Mouse (Mus musculus) c-Kit-positive CD71-positive TER-119-positive erythroid progenitor cells, embryonic 14.5 days (primary cell): ENCODE measurements around the gene Tmem245.

Experiments
- DNase-seq: peaks from one replicate; pipeline ENCODE4 v3.0.0-alpha.2; 2013; ENCODE audit warnings: low spot score

The Tmem245 gene

GRCm38 (mm10) chr4:56946641-56947640, at the start of gene Tmem245:
Tmem245 (minus strand) TSS chr4:56947437.
- peak; percentile 88 for DNase-seq

GRCm38 (mm10) chr4:56993331-56993730, 46.1 kb upstream of the Tmem245 start:
- no peak for DNase-seq

DNA sequence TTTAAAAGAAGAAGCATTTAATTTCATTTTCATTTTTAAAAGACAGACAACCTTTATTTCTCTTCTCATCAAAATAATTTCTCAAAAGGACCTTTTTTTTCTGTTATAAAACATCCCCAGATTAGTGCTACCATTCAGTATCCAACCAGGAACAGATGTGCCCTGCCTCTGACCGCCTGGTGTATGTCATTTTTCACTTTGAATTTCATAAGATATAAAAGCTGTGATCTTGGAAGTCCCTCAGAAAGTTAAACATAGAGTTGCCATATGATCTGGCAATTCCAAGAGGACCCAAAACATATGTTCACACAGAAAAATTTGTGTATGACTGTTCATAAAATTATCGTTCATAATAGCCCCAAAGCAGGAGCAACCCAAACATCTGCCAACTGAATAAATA, 44.7 kb upstream of the Tmem245 start:
- DNase-seq: no peak

- DNase-seq: no peak
Observed at GRCm38 (mm10) chr4:56990215-56990584, 43.0 kb upstream of the Tmem245 start, which contains the start of gene Frrs1l. Frrs1l (minus strand) TSS chr4:56990391.

DNA sequence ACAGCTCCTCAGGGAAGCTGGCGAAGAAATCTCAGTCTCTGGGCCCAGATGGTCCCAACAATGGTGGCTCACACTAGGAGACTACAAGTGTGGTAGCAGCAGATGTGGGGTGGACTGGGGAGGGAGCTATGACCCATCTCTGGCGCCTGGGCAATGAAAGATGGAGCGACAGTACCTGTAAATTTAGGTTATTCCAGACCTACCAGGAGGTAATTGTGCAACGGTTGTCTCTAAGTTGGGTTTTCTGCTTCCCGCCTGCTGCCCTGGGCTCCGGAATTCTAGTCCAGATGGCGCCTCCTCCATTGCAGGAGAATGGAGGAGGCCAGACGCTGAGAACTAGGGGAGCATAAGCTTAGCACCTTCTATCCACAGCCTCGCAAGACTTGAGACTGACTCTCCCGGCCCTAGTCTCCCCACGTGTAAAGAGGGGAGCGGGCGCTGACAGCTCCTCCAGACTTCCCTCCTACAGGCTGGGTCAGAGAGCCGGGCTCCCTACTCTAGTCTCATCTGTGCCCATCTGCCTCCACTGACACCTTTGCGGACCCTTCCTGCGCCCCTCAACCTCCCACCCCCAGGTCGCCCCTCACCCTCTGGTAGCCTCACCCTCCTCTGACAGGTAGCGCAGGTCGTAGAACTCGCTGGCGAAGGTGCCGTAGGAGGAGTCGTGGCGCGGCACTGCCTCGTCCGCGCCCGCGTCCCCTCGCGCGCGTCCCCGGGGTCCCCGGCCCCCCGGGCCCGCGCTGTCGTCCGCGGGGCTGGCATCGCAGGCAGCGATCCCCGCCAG, 42.4 kb upstream of the Tmem245 start:
- no peak for DNase-seq

DNA sequence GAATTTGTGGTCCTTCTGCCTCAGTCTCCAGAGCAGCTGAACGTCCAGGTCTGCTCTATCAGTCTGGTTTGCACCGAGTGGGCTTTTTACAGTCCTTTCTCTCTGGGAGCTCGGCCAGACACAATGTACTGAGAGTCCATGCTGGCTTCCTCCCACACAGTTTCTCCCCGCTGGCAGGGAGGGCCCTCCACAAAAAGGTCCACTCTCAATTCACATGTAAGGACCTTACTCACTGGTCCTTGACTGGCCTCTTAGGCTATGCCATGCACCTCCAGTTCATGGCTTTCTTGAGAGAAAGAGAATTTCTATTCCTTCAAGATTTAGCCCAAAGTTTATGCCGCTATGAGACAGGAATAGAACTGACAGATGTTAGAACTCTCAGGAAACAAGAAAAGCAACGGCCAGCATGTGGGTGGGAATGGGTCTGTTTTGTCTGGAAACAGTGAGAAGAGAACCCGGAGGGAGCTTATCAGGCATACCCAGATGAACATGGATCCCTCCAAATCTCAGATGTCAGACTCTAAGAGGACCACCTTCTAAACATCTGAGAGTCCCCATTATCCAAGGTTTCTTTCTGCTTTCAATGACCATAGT, 18.4 kb upstream of the Tmem245 start:
- no peak for DNase-seq

- no peak for DNase-seq
Observed at GRCm38 (mm10) chr4:56963687-56964086, 16.4 kb upstream of the Tmem245 start.

- no peak for DNase-seq
Observed at GRCm38 (mm10) chr4:56961320-56961925, 14.2 kb upstream of the Tmem245 start.

GRCm38 (mm10) chr4:56957518-56957917, 10.3 kb upstream of the Tmem245 start:
- DNase-seq: no peak

- DNase-seq: no peak
Observed at GRCm38 (mm10) chr4:56953235-56953634, 6.0 kb upstream of the Tmem245 start.

- no peak for DNase-seq
Observed at GRCm38 (mm10) chr4:56951701-56952100, 4.5 kb upstream of the Tmem245 start.

DNA sequence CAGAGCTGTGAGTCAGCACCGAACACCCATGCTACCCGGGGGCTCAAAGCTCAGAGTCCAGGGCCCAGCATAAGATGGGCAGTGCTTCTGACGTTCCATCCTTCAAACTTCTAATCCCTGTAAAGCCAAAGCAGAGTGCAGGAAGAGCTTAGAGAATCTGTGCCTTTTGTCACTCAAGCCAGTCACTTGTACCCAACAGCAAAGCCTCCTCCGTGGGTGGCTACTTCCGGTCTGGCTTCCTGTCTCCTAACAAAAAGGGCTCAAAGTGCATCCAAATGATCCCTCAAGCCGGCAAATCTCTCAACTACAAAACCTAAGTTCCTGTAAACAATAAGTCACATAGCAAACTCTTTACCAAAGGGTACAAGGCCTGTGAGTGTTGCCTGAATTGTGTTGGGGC, 2.3 kb upstream of the Tmem245 start:
- DNase-seq: no peak

DNA sequence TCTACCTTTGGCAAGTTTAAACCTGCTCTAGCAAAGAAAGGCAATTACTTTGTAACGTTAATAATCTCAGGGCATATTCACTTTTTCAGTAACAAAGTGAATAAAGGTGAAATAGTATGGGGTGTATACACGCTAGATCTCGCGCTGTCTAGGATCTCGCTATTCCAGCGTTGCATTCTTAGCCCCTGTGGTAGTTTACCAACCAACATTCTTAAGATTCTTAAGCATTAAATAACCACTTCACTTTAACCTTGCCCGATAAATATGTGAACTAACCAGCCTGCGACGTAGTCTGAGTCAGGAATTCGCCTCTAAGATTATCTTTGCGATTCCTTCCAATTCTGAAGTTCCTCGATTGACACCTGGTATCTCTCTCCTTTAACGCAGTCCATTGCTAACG, 1.1 kb downstream of the Tmem245 start:
- peak; percentile 36 for DNase-seq

- no peak for DNase-seq
Observed at GRCm38 (mm10) chr4:56944286-56944685, 3.0 kb downstream of the Tmem245 start.

DNA sequence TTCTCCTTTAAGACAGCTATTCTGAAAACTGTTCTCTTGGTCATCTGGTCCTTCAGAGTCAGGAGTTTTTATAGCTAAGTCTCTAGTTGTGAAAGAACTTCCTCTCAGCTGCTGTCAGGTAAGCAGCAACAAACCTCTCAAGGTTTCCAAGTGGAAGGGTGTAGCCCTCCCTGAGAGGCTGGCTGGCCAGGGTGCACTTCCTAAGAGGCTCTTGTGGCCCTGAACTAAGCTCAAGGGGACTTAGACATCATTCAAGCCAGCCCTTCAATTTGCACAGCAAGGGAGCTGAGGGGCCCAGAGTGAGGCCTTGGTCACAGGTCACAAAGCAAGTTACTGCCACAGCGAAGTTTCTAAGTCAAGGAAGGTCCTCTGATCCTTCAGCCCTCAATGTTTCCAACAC, 4.0 kb downstream of the Tmem245 start:
- no peak for DNase-seq

- DNase-seq: no peak
Observed at GRCm38 (mm10) chr4:56942567-56942966, 4.7 kb downstream of the Tmem245 start.

GRCm38 (mm10) chr4:56941481-56941880, 5.8 kb downstream of the Tmem245 start:
- DNase-seq: no peak

GRCm38 (mm10) chr4:56937136-56937535, 10.1 kb downstream of the Tmem245 start:
- DNase-seq: no peak

DNA sequence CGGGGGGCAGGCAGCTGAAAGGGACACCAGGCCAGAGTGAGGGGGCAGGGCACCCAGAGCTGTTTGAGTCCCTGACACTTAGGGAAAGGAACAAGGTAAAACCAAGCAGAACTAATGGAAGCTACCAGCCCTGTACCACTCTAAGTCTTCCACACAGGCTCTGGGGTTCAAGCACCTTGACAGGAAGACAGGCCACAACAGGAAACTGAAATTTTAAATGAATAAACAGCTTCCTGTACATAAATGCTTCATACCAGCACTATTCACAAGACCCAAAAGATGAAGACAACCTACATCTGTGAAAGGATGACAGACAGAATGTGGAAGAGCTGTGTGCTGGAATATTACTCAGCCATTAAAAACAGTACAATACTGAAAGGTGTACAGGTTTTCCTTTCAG, 11.9 kb downstream of the Tmem245 start:
- no peak for DNase-seq

DNA sequence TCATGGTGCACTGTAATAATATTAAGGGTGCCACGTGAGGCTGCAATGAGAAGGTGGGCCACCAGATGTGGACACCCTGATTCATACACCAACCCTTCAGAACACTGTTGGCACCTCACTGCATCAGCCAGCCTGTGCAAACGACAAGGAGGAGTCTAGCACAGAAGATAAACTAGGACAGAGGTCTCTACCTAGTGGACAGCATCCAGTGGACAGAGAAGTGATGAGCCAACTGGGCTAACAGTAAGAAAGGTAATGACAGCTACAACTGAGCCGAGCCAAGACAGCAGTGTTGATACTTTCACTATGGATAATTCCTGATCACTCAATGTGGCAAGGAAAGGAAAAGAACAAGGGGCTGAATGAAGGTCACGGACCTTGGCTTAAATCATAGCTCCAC, 14.1 kb downstream of the Tmem245 start:
- DNase-seq: no peak

GRCm38 (mm10) chr4:56932096-56932495, 15.1 kb downstream of the Tmem245 start:
- no peak for DNase-seq

GRCm38 (mm10) chr4:56930312-56930711, 16.9 kb downstream of the Tmem245 start:
- no peak for DNase-seq
